Mouse (Mus musculus): Measurements from ENCODE around the gene Rad1. TPM values are rescaled to one million over a fixed set of nuclear protein-coding genes. Genes with fewer than 3 reads are reported as not detected.
"Not testable (repeated sequence)": the region's sequence is repeated elsewhere in the genome, so short reads cannot be mapped to it uniquely, and the experiment has no call there.

The Rad1 gene
- total and polyA plus RNA-seq, 2 experiments from 2014 or later = 15.5 to 18.1 TPM

DNA sequence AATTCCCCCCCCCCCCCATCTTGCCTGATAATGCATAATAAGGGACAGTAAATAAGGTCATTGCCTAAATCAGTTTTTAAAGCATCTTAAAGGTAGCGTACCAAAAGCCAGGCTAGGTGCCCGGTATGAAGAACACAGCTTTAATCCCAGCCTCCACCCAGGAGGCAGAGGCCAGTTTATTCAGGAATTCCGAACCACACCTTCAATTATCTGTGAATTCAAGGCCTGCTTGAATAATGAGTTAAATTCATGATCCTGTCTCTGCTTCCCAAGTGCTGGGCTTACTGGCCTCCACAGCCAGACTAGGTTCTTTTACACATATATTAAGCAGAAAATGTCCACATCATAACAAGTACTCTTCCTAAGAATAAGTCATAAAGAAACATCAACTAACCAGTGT, 14.9 kb upstream of the Rad1 start:
- 8% methylated on average over 3 of the region's 3 CpGs for WGBS
- DNase-seq (ENCODE audit: low spot score) (no peak), ATAC-seq (ENCODE audit: low FRiP score) (no peak)
- peaks cover 3% of the 10 kb centered on the region; the same call in 1 of the 2 replicates for H3K36me3 ChIP-seq (ENCODE audit: insufficient read depth, low read length)
- H3K4me1 ChIP-seq (ENCODE audit: insufficient read depth, low read length) = peaks cover 9% of the 10 kb centered on the region; the same call in 1 of the 2 replicates
- H3K4me2 ChIP-seq (ENCODE audit: low read depth, low read length, poor library complexity, severe bottlenecking) = peak overlapping the region; percentile 85
- H3K4me3 ChIP-seq (ENCODE audit: low read depth, low read length) = peak overlapping the region; percentile 91
- H3K27ac ChIP-seq (ENCODE audit: low read depth, low read length) = no peak overlapping the region
- TF ChIP-seq CTCF (IDR thresholded peaks at IDR 0.05) = no peak
- no peaks in the 10 kb centered on the region for H3K27me3 ChIP-seq (ENCODE audit: insufficient read depth, low read length)
- H3K9me3 ChIP-seq (ENCODE audit: low read length) = no peaks in the 10 kb centered on the region
- peak overlapping the region; percentile 84 for H3K9ac ChIP-seq (replicated peaks; ENCODE audit: low read length, poor library complexity, severe bottlenecking)

DNA sequence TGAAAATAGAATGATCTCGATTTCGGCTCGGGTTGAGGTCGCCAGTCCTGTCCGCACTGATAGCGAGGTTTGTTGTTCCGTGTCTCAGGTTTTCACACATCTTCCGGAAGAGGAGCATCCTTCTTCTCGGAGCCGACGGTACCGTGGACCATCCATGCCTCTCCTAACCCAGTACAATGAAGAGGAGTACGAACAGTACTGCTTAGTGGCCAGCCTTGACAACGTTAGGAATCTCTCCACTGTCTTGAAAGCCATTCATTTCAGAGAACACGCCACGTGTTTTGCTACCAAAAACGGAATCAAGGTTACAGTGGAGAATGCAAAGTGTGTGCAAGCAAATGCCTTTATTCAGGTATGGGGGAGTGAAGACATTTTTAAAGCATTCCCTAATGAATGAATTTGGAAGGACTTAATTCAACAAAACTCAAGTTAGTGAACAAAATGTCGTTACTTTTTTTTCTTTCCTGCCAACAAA, 584 bp downstream of the Rad1 start:
- Histone ChIP-seq H3K36me3 (ENCODE audit: insufficient read depth, low read length) (peaks cover 10% of the 10 kb centered on the region), H3K9ac (replicated peaks; ENCODE audit: low read length, poor library complexity, severe bottlenecking) (peak overlapping the region; percentile 85), H3K4me3 (ENCODE audit: low read depth, low read length) (peak overlapping the region; percentile 85), H3K27ac (ENCODE audit: low read depth, low read length) (peak overlapping the region; percentile 70), H3K4me1 (ENCODE audit: insufficient read depth, low read length) (peaks cover 7% of the 10 kb centered on the region), H3K27me3 (ENCODE audit: insufficient read depth, low read length) (no peaks in the 10 kb centered on the region), H3K9me3 (ENCODE audit: low read length) (no peaks in the 10 kb centered on the region), H3K4me2 (ENCODE audit: low read depth, low read length, poor library complexity, severe bottlenecking) (peak overlapping the region; percentile 79)
- ATAC-seq (ENCODE audit: low FRiP score) = peak; percentile 61
- 2% methylated on average over 18 of the region's 18 CpGs for WGBS
- DNase-seq (ENCODE audit: low spot score) = no peak
- TF ChIP-seq CTCF (IDR thresholded peaks at IDR 0.05) = no peak

DNA sequence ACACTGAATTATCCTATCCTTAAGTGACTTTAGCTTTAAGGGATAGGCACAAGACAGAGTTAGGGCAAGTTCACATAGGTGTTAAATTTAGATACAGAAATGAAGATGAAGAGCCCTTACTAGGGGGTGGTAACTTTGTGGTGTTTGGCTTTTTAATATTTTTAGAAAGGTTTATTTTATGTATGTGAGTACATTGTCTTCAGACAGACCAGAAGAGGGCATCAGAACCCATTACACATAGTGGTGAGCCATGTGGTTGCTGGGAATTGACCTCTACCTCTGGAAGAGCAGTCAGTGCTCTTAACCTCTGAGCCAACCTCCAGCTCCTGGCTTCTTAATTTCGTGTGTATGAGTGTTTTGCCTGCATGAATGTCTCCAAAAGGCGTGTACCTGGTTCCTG, 1.4 kb downstream of the Rad1 start:
- ATAC-seq (ENCODE audit: low FRiP score) (no peak), DNase-seq (ENCODE audit: low spot score) (peak; percentile 4)
- Histone ChIP-seq H3K27ac (ENCODE audit: low read depth, low read length) (no peak overlapping the region), H3K4me3 (ENCODE audit: low read depth, low read length) (peak overlapping the region; percentile 85), H3K4me2 (ENCODE audit: low read depth, low read length, poor library complexity, severe bottlenecking) (peak overlapping the region; percentile 79), H3K9ac (replicated peaks; ENCODE audit: low read length, poor library complexity, severe bottlenecking) (no peak overlapping the region), H3K36me3 (ENCODE audit: insufficient read depth, low read length) (peaks cover 4% of the 10 kb centered on the region; the same call in 1 of the 2 replicates), H3K27me3 (ENCODE audit: insufficient read depth, low read length) (no peaks in the 10 kb centered on the region), H3K9me3 (ENCODE audit: low read length) (no peaks in the 10 kb centered on the region), H3K4me1 (ENCODE audit: insufficient read depth, low read length) (peaks cover 7% of the 10 kb centered on the region)
- TF ChIP-seq CTCF (IDR thresholded peaks at IDR 0.05) = peak; percentile 42
- WGBS = 73% methylated on average over 2 of the region's 2 CpGs

DNA sequence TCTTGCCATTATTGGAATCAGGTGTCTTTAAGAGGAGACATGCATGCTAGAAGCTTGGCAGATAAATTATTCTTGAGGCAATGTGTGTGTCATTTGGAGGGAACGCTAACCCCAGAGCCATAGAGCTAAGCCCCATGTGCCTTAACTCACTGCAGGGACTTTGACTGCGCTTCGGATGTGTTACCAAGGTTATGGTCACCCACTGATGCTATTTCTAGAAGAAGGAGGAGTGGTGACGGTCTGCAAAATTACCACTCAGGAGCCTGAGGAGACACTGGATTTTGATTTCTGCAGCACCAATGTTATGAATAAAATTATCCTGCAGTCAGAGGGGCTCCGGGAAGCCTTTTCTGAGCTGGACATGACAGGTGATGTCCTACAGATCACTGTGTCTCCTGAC, 4.3 kb downstream of the Rad1 start:
- 92% methylated on average over 5 of the region's 5 CpGs for WGBS

DNA sequence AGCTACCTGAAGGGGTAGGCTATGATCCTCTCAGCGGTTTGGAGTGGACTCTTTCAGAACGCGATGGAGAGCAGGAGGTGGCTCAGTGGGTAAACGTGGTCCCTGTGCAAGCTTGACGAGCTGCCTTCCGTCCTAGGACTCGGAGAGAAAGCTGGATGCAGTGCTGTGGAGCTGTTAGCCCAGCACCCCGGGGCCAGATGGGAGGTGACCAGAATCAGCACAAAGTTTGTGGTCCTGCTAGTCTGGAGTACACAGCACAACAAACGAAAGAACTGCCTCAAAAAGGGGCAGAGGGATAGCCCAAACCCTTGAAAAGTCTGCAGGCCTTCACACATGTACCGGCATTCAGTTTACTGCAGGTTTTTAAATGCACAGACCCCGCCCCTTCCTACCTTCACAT, 10.1 kb downstream of the Rad1 start:
- DNase-seq (ENCODE audit: low spot score) (no peak), ATAC-seq (ENCODE audit: low FRiP score) (no peak)
- Histone ChIP-seq H3K27me3 (ENCODE audit: insufficient read depth, low read length) (no peaks in the 10 kb centered on the region), H3K4me2 (ENCODE audit: low read depth, low read length, poor library complexity, severe bottlenecking) (no peak overlapping the region), H3K4me3 (ENCODE audit: low read depth, low read length) (no peak overlapping the region), H3K9me3 (ENCODE audit: low read length) (no peaks in the 10 kb centered on the region), H3K9ac (replicated peaks; ENCODE audit: low read length, poor library complexity, severe bottlenecking) (no peak overlapping the region), H3K27ac (ENCODE audit: low read depth, low read length) (no peak overlapping the region), H3K4me1 (ENCODE audit: insufficient read depth, low read length) (no peaks in the 10 kb centered on the region), H3K36me3 (ENCODE audit: insufficient read depth, low read length) (0 out of 2 replicates have a peak, but pooled peaks cover 5% of the 10 kb centered on the region)
- TF ChIP-seq CTCF (IDR thresholded peaks at IDR 0.05) = no peak
- 94% methylated on average over 11 of the region's 11 CpGs for WGBS

More for the DNA sequence above, 4.3 kb downstream of the Rad1 start:
- no peak for TF ChIP-seq CTCF (IDR thresholded peaks at IDR 0.05)
- no peaks in the 10 kb centered on the region for H3K9me3 ChIP-seq (ENCODE audit: low read length)
- no peak overlapping the region for H3K4me3 ChIP-seq (ENCODE audit: low read depth, low read length)
- no peaks in the 10 kb centered on the region for H3K36me3 ChIP-seq (ENCODE audit: insufficient read depth, low read length)
- no peak for ATAC-seq (ENCODE audit: low FRiP score)
- H3K9ac ChIP-seq (replicated peaks; ENCODE audit: low read length, poor library complexity, severe bottlenecking) = no peak overlapping the region
- peaks cover 4% of the 10 kb centered on the region for H3K4me1 ChIP-seq (ENCODE audit: insufficient read depth, low read length)
- H3K27ac ChIP-seq (ENCODE audit: low read depth, low read length) = no peak overlapping the region
- H3K4me2 ChIP-seq (ENCODE audit: low read depth, low read length, poor library complexity, severe bottlenecking) = no peak overlapping the region
- no peak for DNase-seq (ENCODE audit: low spot score)
- H3K27me3 ChIP-seq (ENCODE audit: insufficient read depth, low read length) = no peaks in the 10 kb centered on the region

DNA sequence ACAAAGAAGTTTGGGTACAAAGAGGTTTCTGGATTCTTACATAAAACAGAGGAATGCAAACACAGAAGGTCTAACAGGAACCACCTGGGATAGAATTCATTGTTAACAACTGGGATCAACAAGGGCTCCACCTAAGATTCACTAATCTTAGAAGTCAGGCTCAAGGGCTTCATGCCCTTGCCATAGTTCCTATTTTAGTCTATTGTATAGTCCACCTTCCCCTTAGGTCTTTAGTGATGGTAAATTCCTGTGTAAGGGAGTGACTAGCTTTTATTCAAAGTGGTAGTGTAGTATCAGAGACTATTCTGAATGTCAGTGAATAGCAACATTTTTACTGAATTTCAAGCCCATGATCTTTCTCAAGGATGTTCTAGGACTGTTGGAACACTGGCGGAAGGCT, 10.9 kb downstream of the Rad1 start:
- H3K27ac ChIP-seq (ENCODE audit: low read depth, low read length); DNase-seq (ENCODE audit: low spot score); ATAC-seq (ENCODE audit: low FRiP score); H3K27me3 ChIP-seq (ENCODE audit: insufficient read depth, low read length); H3K36me3 ChIP-seq (ENCODE audit: insufficient read depth, low read length); H3K9me3 ChIP-seq (ENCODE audit: low read length); H3K4me2 ChIP-seq (ENCODE audit: low read depth, low read length, poor library complexity, severe bottlenecking); H3K9ac ChIP-seq (replicated peaks; ENCODE audit: low read length, poor library complexity, severe bottlenecking); H3K4me3 ChIP-seq (ENCODE audit: low read depth, low read length); H3K4me1 ChIP-seq (ENCODE audit: insufficient read depth, low read length): not testable (repeated sequence)
- WGBS = 98% methylated on average over 1 of the region's 1 CpGs

Measured in midbrain, postnatal 0 days (tissue).